Mouse (Mus musculus) T-helper 17 cell (primary cell): Measurements from ENCODE around the gene Gadl1.

ENCODE experiments used
- in situ Hi-C, 2 experiments: fragments of 300-600 bp; cut with MboI, MseI; formaldehyde crosslinking; loops; 1 replicate in 1 of 2; 2 replicates in 1 of 2; pipeline ENCODE4 v1.15.1; 2025; ENCODE audit warnings: high pct_unique_total_duplicates in 2 of 2

The Gadl1 gene

DNA sequence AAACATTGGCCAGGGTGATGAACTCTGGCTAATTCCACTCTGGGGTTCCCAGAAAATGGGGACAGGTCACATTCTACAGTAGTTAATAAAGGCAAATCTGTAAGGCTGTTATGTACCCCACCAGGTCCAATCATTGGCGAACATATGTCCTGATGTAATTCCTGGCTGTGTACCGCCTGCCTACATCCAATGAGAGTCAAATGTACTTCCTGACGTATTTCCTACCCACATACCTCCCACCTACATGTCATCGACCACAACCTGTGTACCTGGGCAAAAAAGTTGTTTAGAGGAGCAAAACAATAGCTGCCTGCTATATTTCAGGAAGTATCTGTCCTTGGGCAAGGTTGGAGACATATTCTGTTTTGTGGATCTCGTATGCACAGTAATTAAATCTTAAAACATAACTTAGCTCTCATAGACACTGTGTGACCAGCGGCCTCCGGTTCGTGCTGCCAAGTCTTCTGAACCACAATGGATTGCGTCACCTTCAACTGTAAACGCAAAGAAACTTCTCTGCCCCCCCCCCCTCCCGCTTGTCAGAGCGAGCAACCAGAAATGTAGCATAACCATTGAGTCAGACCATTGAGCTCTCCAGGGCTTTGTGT, 175.2 kb downstream of the Gadl1 start:
- in situ Hi-C loops: no loop called here

DNA sequence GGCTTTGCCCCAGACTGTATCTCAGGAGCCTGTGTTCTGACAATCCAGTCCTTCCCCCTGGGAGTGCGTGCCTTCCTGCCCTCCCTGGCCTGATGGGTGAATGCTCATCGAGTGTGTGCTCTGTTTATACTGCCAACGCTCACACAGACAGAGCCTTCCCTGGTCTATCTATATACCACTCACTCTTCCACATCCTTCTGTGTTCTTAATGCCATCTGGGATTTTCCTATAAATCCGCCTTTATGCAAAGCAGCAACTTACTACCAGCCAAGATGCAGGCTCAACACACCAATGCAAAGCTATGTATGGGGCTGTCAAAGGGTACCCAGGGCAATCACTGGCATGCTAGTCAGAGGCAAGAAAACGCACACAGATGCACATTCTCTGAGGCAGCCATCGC, 176.7 kb downstream of the Gadl1 start:
- in situ Hi-C loops: loop anchor here (5.0 kb wide), 2 partner anchors 86 to 256 kb away; no protein-coding TSS in a partner anchor

DNA sequence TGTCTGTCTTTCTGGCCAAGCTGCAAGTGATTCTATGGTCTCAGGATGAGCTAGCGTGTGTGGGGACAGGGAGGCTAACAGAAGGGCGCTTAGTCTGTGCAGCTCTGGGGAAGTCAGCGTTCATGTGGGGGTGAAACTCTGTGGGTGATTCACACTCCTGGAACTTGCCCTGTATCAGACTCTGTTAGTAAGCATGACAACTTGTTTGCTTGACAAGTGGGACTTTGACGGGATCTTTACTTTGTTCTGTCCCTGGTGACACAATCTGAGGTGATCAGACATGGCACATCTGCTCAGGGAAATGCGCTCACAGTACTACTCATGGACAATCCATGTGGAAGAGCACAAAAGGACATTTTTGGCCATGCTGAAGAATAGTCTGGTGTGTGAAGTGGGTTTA, 178.0 kb downstream of the Gadl1 start:
- in situ Hi-C loops: loop anchor here (5.0 kb wide), 2 partner anchors 85 to 255 kb away; no protein-coding TSS in a partner anchor

DNA sequence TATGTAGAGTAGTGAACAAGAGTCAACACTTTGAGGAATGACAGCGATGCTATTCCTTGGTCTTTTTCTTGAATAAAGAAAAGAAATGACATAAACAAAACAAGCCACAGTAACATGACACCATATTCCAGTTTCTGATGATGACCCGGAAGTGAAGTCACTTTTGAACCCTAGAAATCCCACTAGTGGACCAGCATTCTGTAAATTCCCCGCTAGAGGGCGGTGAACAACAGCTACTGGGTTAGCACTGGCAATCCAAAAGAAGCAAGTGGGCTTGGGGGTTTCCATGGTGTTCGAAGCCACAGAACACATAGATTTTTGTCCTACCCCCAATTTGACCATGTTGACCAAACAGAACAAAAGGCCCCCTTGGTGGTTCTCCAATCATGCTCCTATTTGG, 178.6 kb downstream of the Gadl1 start:
- in situ Hi-C loops: loop anchor here (5.0 kb wide), 2 partner anchors 84 to 254 kb away; no protein-coding TSS in a partner anchor

DNA sequence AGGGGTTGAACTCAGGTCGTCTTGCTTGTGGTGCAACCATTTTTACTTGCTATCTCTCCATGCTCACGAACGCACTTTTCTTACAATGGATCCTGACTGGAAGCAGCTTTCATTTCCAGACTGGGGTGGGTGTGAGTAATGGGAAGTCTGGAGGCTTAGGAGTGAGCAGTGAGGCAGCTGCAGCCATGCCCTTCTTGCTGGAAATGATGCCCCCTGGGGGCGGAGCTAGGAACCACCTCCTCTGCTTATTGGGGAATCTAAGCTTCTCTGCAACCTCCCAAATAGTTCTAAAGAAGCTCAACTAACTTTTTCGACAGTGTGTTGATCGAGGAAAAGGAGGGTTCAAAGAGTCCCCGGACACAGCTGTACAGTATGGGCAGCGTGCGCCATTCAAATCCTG, 179.7 kb downstream of the Gadl1 start:
- in situ Hi-C loops: loop anchor here (5.0 kb wide), 2 partner anchors 83 to 253 kb away; no protein-coding TSS in a partner anchor

DNA sequence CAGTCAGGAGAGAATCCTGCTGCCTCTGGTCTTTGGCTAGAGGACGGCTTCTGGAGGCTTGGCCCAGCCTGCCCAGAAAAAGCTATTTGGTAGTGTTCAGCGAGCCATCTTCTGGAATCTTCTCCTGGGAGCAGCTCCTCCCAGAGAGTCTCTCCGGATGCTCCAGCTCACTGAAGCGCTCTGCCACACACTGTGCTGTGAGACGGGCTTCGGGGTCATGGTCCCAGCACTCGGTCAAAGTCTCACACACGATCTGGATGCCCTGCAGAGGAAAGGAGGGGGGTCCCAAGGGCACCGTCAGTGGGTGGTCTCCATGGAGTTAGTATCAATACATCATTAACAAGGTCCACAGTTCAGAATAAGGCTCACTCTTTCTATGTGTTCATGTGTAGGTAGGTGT, 181.0 kb downstream of the Gadl1 start:
- in situ Hi-C loops: no loop called here

DNA sequence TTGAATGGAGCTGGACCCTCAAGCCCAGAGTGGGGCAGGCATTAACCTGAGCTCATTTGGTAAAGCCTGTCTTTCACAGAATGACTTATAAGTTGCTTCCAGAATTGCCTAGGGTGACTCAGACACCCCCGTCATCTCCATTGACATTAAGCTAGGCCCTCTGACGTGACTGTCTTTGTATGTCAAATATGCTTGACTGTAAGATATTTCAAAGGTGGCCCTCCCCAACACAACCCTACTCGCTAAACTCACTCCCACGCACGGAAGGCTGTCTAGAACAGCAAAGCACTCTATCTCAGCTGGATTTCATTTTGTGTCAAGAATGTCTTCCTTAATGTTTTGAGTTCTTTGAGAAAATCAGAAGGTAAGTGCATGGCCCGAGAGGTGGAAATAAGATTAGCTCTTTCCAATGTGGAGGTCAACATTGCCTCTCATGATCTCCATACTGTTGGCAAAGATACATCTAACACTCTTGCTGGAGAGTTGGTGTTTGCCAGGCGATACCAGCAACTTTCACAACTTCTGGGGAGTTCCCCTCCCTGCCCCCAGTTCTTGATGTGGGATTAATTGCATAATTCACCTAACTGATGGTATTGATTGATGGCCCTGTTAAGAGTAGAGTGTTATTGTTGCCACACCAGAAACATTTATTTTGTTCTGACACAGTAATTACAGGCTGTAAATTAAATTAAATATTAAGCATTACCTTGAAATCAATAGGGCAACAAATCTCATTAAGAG, 182.0 kb downstream of the Gadl1 start:
- in situ Hi-C loops: no loop called here

DNA sequence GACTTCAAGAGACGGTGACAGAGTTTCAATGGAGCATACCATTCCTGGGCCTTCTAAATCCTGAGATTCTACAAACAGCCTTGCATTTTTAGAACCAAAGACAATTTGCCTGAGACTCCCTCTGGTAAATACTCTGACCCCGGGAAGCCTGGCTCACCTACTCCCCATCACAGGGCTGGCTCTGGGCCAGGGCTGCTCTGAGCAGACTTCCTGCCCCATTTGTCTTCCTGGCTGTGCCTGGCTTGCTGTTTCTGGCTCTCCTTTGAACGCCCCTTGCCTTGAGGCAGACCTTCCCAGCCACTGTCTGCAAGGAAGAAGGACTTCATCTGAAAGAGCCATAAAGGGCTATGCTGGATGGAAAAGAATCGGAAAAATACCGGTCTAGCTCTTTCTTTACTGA, 182.7 kb downstream of the Gadl1 start:
- in situ Hi-C loops: no loop called here

DNA sequence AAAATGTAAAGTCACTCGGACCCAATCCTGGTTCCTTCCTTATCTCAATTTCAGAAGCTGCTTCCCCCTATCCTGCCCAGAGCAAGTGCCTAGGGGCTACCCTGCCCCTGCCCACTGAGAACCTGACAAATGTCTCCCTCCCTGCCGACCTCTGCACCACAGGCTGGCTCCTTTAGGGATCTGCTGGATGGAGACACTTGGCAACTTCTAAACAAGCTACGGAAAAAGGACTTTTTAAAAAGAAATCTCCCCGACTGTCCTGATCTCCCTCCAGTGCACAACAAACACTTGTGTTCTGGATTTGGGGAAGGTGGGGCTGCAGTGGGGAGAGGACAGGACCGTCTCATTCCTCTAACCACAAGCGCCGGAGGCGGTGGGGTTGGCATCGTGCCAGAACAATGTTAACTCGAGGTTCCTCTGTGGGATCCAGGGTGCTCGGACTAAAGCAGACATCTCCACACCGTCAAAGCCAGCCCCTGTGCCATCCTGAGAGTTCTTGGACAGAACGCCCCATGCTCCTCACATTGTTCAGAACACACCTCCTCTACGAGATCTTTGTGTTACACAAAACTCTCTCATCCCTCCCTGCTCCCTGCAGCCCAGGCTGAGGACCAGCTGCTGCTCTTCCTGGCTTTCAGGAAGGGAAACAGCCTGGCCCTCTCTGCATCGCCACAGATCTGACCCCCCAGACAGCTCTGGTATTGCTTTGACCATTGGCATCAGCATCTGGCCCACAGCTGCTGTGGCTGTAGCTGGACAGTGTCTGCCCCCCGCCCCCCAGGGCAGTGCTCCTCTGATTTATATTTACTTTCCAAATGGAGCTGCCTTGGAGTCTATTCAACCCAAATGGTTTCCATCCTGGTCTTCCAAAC, 189.7 kb downstream of the Gadl1 start:
- in situ Hi-C loops: no loop called here

DNA sequence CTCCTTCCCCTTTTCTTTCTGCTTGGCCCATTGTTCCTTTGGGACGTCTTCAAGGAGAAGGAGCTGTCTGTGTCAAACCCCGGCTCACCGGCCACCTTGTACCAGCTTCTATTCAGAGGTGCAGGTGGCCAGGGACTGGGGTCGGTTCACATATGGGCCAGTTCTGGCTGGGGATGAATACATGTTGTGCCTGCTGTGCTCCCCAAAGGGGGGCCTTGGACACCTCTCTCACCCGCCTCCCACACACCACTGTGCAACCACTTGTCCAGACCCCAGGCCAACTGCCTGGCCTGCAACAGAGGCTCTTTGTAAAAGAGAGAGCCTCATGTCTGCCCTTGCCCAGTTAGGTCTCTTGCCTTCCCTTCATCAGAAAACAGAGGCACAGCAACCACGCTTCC, 190.3 kb downstream of the Gadl1 start:
- in situ Hi-C loops: no loop called here

DNA sequence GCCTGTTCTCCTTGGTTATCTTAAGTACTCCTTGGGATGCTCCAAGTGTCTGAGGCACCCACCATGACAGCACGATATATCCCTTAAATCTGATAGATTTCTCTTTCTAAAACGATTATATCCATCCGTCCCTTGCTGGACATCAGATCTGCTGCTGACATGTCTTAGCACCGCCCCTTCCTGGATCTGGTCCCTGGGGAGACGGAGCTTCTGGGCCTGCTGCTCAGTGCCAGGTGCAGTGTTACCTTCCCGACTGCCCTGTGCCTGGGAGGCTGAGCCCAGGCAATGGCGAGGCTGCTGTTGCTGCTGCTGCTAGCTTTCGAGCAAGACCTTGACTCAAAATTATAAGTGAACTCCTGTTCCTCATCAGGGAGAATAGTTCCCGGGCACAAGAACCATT, 190.8 kb downstream of the Gadl1 start:
- in situ Hi-C loops: no loop called here

DNA sequence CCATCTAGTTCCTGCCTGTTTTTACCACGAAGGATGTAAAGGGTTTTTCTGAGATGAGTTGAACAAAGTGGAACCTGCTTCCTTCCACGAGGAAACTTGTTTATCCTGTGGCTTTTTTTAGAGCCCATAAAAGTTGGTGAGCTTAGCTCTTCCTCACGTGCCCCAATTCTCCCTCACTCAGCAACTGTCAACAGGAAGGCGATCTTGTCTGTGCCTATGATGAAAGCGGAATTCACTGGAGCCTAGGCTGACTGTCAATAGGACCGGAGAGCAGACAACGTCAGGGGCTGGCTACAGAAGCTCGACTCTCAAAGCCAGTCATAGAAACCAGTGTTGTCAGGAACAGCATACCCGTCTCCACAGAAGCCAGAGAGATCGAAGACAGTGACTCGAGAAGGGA, 192.6 kb downstream of the Gadl1 start:
- in situ Hi-C loops: no loop called here

DNA sequence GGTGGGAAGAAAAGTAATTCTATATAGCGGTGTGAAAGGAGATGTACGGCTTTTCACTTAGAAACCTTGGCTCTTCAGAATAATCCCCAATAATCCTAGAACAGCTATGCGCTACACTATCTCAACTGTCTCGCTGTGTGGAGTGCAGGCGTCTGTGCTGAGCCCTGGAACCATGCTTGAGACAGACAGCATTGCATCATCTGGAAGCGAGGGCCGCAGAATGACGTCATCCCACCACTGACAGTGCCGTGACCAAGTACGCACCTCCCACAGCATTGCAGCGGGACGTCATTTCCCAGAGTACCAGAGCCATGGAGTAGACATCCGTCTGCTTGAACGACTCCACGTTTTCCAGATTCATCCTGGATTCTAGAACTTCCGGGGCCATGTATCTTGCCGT, 195.5 kb downstream of the Gadl1 start:
- in situ Hi-C loops: no loop called here

DNA sequence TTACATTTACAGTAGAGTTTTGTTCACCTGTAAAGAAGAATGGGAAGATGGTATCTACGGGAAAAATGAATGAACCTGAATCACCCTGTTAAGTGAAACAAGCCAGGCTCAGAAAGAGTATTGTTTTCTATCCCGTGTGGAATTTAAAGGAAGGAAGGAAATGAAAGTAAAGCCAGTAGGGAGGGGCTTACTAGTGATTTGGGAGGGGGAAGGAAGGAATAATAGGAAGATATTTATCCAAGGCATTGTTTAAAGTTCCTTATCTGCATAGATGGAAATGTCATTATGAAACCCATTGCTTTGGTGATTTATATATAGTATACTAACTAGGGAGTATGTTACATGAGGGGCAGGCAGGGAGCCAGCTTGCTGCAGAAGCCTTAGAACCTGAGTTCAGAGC, 199.5 kb downstream of the Gadl1 start:
- in situ Hi-C loops: no loop called here

DNA sequence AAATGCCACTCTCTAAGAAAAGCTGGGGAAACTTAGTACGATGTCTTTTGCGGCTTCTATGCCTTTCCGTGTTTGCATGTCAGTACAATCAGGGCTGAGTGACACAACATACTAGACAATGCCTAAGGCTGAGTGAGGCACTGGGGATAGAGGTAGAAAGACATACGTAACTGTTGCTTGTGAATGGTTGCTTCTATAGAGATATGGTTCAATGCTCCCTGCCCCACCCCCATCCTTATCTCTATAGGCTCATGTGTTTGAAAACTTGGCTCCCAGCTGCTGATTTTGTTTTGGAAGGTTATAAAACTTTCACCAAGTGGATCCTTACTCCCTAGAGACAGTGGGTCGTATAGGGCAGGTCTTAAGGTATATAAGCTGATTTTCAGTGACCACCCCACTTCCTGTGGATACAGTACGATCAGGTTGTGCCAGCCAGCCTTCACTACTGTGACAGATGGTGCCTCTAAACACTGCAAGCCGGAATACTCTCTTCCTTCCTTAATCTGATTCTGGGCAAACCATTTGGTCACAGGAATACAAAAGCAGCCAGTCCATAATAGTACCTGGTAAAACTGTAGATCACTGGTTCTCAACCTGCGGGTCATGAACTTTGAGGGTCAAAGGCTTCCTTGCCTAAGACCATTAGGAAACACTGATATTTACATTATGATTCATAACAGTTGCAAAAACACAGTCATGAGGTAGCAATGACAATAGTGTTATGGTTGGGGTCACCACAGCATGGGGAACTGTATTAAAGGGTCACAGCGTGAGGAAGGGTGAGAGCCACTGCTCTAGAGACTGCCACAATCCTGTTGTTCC, 202.1 kb downstream of the Gadl1 start:
- in situ Hi-C loops: no loop called here

DNA sequence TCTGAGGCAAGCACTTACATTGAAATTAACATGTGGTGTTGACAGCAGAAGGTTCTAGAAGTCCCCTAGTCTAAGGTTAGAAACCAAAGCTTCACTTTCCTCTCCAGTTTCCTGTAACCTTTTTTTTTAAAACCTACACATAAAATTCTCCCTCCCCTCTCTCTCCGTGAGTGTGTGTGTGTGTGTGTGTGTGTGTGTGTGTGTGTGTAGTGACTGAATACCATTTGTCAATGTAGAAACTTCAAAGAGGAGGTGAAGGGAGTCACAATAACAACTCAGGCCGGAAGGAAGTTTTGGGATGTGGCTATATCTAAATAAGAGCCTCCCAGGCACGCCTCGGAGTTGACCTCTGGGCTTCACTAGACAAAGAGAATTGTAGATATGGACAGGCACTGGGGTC, 205.1 kb downstream of the Gadl1 start:
- in situ Hi-C loops: no loop called here

DNA sequence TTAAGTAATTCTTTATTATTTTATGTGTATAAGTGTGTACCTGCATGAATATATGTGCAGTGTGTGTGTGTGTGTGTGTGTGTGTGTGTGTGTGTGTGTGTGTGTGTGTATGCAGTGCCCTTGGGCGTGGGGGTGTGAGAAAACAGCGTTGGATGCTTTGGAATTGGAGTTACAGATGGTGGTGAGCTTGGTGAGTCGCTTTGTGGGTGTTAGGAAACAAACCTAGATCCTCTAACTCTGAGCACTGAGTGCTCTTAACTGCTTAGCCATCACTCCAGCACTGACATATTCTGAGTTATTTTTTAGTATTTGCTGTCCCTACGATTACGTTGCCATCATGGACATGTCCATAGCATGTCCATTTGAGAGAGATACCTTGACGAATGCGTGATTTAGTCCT, 206.6 kb downstream of the Gadl1 start:
- in situ Hi-C loops: no loop called here

DNA sequence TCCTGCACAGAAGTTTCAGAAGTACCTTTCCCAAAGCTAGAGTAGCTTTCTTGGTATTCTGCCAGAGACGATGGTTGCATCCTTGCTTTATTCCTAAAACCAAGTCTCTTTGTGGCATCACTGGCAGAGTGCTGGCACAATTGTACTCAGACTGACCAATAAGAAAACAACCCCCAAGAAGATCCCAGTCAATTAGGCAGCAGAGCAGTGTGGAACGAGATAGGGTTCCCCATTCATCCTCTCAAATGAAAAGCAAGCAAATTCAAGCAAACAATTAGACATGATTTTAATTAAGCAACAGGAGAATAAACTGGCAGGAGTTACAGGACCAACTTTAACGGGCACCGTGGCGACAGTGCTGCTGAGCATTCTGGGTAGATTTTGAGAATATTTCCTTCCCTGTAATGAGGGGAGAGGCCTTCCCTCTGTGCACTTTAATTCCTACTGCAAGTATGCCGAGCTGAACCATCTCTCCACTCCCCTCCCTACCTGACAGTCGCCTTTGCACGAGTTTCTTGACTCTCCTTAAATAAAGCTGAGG, 209.1 kb downstream of the Gadl1 start:
- in situ Hi-C loops: no loop called here

DNA sequence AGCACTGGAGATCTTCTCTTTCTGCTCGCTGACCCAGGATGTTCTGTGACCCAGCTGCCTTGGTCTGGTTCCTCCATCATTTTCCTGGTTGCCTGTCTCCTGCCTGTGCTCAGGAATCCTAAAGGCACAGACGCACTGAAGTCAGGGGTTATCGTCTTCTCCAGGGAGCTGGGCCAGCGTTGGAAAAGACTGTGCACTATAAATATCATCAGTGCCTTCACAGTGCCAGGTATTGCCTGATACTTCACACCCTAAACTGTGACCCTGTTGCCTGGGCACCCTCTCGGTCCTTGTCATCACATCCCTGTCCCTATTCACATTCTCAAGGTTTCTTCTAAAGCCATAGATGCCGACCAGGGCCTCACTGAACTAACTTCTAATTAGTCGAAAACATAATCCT, 210.7 kb downstream of the Gadl1 start:
- in situ Hi-C loops: no loop called here

DNA sequence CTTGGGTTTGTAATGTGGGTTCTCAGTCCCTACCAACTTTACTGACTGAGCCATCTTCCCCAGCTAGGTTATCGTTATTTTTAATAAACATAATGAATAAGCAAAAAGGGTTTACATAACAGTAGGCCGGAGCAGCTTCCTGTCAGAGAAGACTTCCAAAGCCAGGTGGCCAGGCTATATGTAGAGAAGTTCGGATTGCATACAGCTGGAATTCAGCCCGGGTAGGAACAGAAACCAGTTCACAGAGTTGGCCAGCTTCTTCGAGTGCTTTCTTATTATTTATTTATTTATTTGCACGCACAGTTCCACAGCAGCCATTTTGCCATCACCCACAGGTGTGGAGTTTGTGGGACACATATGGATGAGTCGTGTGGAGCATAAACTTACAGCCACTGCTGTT, 212.2 kb downstream of the Gadl1 start:
- in situ Hi-C loops: no loop called here

DNA sequence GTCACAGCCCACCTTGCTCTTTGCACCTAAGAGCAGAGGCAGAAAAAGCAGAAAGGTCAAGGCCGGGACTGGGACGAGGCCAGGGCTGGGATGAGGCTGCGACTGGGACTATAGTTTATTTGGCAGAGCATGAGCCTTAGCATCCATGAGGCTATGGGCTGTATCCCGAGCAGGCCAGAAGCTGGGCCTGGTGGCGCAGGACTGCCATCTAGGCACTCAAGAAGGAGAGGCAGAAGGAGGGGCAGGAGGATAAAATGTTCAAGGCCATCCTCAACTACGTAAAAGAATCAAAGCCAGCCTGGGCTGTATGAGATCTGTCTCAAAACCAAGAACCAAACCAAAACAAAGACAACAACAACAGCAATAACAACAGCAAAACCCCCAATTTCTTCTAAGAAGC, 213.3 kb downstream of the Gadl1 start:
- in situ Hi-C loops: no loop called here
